Mouse (Mus musculus) cerebellum, adult 2 months (tissue): ENCODE measurements around the gene Anapc4.

ENCODE experiments used
- CTCF ChIP-seq: fragments of 200-500 bp; IDR thresholded peaks from 2 replicates; pipeline ENCODE4 v1.5.1; 2011; ENCODE audit warnings: low read depth, mild to moderate bottlenecking, control low read depth, low read length, moderate library complexity, borderline replicate concordance; ENCODE audit not compliant: insufficient read depth
- POLR2A ChIP-seq: fragments of 200-500 bp; IDR thresholded peaks from 2 replicates; pipeline ENCODE4 v1.6.1; 2011; ENCODE audit warnings: low read length, control low read depth, borderline replicate concordance; ENCODE audit not compliant: insufficient read depth

- TF ChIP-seq CTCF (no peak), POLR2A (no peak)
Observed at GRCm38 (mm10) chr5:52866361-52867155, 32.7 kb downstream of the Anapc4 start.
